Comparison of ENCODE assay signal across 20 mouse cellular contexts in the genomic region with DNA sequence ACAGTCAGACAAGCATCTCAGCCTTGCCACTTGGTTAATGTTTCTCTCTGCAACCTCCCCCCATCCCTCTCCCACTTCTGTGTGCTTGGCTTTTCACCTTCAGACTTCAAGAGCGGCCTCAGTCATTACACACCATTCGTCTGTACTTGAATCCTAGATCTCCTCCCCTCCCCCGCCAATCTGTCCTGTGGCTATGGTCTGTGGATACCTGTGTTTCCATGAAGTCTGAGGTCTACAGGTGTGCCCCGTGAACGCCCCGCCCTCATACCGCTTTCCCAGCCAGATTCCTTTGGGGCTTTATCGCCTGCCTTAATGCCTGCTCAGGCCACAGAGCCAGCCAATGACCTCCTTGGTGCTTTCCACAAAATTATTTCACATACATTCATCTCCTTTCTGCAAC. TPM values are rescaled to one million over a fixed set of nuclear protein-coding genes. Genes with fewer than 3 reads are reported as not detected.
DNase-seq lines count a peak whose midpoint lies in the region; ATAC-seq and TF ChIP-seq lines count a peak whose summit lies in the region.
"Had no signal": no experiment of that assay in that cellular context is flagged by ENCODE, and none has a peak within 500 bp of the region (broad histone marks: within the 10 kb centered on the region; RNA-seq: fewer than 3 reads in every experiment).

No protein-coding gene starts in this region.

- peak; percentile 77 for DNase-seq in heart, adult 11 months
- DNase-seq in heart, postnatal 36 days = no peak
- DNase-seq in lung, postnatal 36 days = peak; percentile 11
- DNase-seq in lung, adult 2 months = no peak
- no peak for DNase-seq in kidney, postnatal 0 days (ENCODE audit: low spot score)
- DNase-seq in stomach, postnatal 0 days (ENCODE audit: low spot score) = peak; percentile 52
- DNase-seq in left cerebral cortex, adult 11 months (ENCODE audit: low spot score) = no peak
- DNase-seq in ovary, postnatal 14 days (ENCODE audit: low spot score) = no peak
- DNase-seq: adrenal gland, postnatal 36 days; cerebellum, postnatal 14 days; gastrocnemius, adult 2 months; heart, postnatal 4 days; lung, postnatal 10 days; right cerebral cortex, adult 18-20 months; thymus, postnatal 4 days had no signal

- TF ChIP-seq CTCF in lung, adult 2 months (IDR thresholded peaks at IDR 0.05; ENCODE audit: insufficient read depth, low read length) = no peak
- no peak for TF ChIP-seq CTCF in kidney, postnatal 0 days (IDR thresholded peaks at IDR 0.05; ENCODE audit: low read depth)
- TF ChIP-seq CTCF in stomach, postnatal 0 days (IDR thresholded peaks at IDR 0.05; ENCODE audit: low read depth) = no peak

- H3K9ac ChIP-seq in kidney, postnatal 0 days (ENCODE audit: low read depth, low read length) = no peak overlapping the region
- no peak overlapping the region for H3K9ac ChIP-seq in stomach, postnatal 0 days (ENCODE audit: low read length)
- H3K9ac ChIP-seq: neural tube, embryonic 15.5 days had no signal

- WGBS in lung, adult 2 months = 73% methylated on average over 8 of the region's 8 CpGs
- 64% methylated on average over 8 of the region's 8 CpGs for WGBS in kidney, postnatal 0 days
- WGBS in stomach, postnatal 0 days = 61% methylated on average over 8 of the region's 8 CpGs

- no peaks in the 10 kb centered on the region for H3K36me3 ChIP-seq in kidney, postnatal 0 days (ENCODE audit: insufficient read depth, low read length)
- H3K36me3 ChIP-seq in stomach, postnatal 0 days (ENCODE audit: control insufficient read depth, insufficient read depth, low read length) = no peaks in the 10 kb centered on the region
- H3K36me3 ChIP-seq: limb, embryonic 10.5 days; neural tube, embryonic 15.5 days had no signal

- 0 out of 2 replicates have a peak, but pooled peaks cover 2% of the 10 kb centered on the region for H3K4me1 ChIP-seq in lung, adult 2 months (ENCODE audit: control insufficient read depth, insufficient read depth, low read length)
- no peaks in the 10 kb centered on the region for H3K4me1 ChIP-seq in kidney, postnatal 0 days (replicated peaks; ENCODE audit: insufficient read depth, low read length)
- H3K4me1 ChIP-seq in stomach, postnatal 0 days (replicated peaks; ENCODE audit: control insufficient read depth, insufficient read depth) = no peaks in the 10 kb centered on the region
- H3K4me1 ChIP-seq: limb, embryonic 10.5 days; neural tube, embryonic 15.5 days had no signal

- peak; percentile 71 for ATAC-seq in kidney, postnatal 0 days (replicated peaks; ENCODE audit: low FRiP score, low read depth)
- peak; percentile 77 for ATAC-seq in stomach, postnatal 0 days (ENCODE audit: low FRiP score, low TSS enrichment)
- ATAC-seq: activated CD4-positive, CD25-positive, alpha-beta regulatory T cell, adult 4 months; forebrain, embryonic 16.5 days had no signal

- H3K27me3 ChIP-seq in kidney, postnatal 0 days (ENCODE audit: insufficient read depth, low read length) = no peaks in the 10 kb centered on the region
- no peaks in the 10 kb centered on the region for H3K27me3 ChIP-seq in stomach, postnatal 0 days (ENCODE audit: control insufficient read depth, insufficient read depth, low read length)

- intact Hi-C loops in heart, postnatal 36 days (cut with DNase I) = no loop called here

- no peak for TF ChIP-seq POLR2A in lung, adult 2 months (IDR thresholded peaks at IDR 0.05; ENCODE audit: borderline replicate concordance, extremely low read depth, low read depth, low read length)

- no peak for TF ChIP-seq EP300 in stomach, postnatal 0 days (optimal IDR thresholded peaks at IDR 0.05)

- H3K4me2 ChIP-seq in kidney, postnatal 0 days (ENCODE audit: low read length) = no peak overlapping the region
- H3K4me2 ChIP-seq in stomach, postnatal 0 days (replicated peaks; ENCODE audit: low read depth) = no peak overlapping the region
- H3K4me2 ChIP-seq: midbrain, embryonic 11.5 days; neural tube, embryonic 15.5 days had no signal

- no peak overlapping the region for H3K27ac ChIP-seq in kidney, postnatal 0 days
- no peak overlapping the region for H3K27ac ChIP-seq in stomach, postnatal 0 days (replicated peaks)
- H3K27ac ChIP-seq: gastrocnemius, adult 2 months; limb, embryonic 10.5 days; neural tube, embryonic 15.5 days had no signal

- no peaks in the 10 kb centered on the region for H3K9me3 ChIP-seq in kidney, postnatal 0 days (replicated peaks; ENCODE audit: low read length)
- H3K9me3 ChIP-seq in stomach, postnatal 0 days (ENCODE audit: control insufficient read depth, low read length) = no peaks in the 10 kb centered on the region
- H3K9me3 ChIP-seq: limb, embryonic 10.5 days; neural tube, embryonic 15.5 days had no signal

- H3K4me3 ChIP-seq in lung, adult 2 months (replicated peaks; ENCODE audit: extremely low read depth, low read depth, low read length) = no peak overlapping the region
- H3K4me3 ChIP-seq in kidney, postnatal 0 days (replicated peaks; ENCODE audit: low read depth, low read length) = no peak overlapping the region
- H3K4me3 ChIP-seq in stomach, postnatal 0 days (ENCODE audit: low read depth, low read length) = no peak overlapping the region
- H3K4me3 ChIP-seq: gastrocnemius, adult 2 months; limb, embryonic 10.5 days; neural tube, embryonic 15.5 days had no signal

RNA-seq across cellular contexts. Expression of a gene that starts 33.7 kb away (rescaled TPM):
- total RNA-seq in heart, postnatal 36 days (2021) = 1 to 10 TPM; 1.2 to 1.4 TPM
- polyA plus RNA-seq in lung, adult 2 months (2012; rRNA removed) = 0.51 and 0.90 TPM in 2 replicates
- 4.0 and 4.6 TPM in 2 replicates for polyA plus RNA-seq in kidney, postnatal 0 days (2015; fragmentation: Nextera tagmentation; extraction: Ambion mirVana)
- polyA plus RNA-seq in stomach, postnatal 0 days (2015; fragmentation: Nextera tagmentation; extraction: Ambion mirVana) = 2.9 and 3.9 TPM in 2 replicates

RNA-seq across cellular contexts. Expression of a gene that starts 33.7 kb away (rescaled TPM):
- total RNA-seq in heart, postnatal 36 days (2021) = not detected
- polyA plus RNA-seq in lung, adult 2 months (2012; rRNA removed) = 0.19 TPM in 1 of 2 replicates, not detected in the other
- polyA plus RNA-seq in kidney, postnatal 0 days (2015; fragmentation: Nextera tagmentation; extraction: Ambion mirVana) = not detected in 2 replicates
- polyA plus RNA-seq in stomach, postnatal 0 days (2015; fragmentation: Nextera tagmentation; extraction: Ambion mirVana) = 0.79 and 1.3 TPM in 2 replicates
- total RNA-seq: gastrocnemius, adult 2 months had no signal
- polyA plus RNA-seq: forebrain, embryonic 16.5 days; limb, embryonic 10.5 days; midbrain, embryonic 11.5 days; neural tube, embryonic 15.5 days had no signal

RNA-seq across cellular contexts. Expression of a gene that starts 34.0 kb away (rescaled TPM):
- 10 to 100 TPM; 25.7 to 26.4 TPM for total RNA-seq in heart, postnatal 36 days (2021)
- 31.6 and 50.8 TPM in 2 replicates for polyA plus RNA-seq in lung, adult 2 months (2012; rRNA removed)
- polyA plus RNA-seq in kidney, postnatal 0 days (2015; fragmentation: Nextera tagmentation; extraction: Ambion mirVana) = 53.6 and 60.1 TPM in 2 replicates
- 33.3 and 36.2 TPM in 2 replicates for polyA plus RNA-seq in stomach, postnatal 0 days (2015; fragmentation: Nextera tagmentation; extraction: Ambion mirVana)

Comparison
In these comparisons a context has a peak if more than half of its experiments do, and no peak if none do; other contexts are left out.
1. DNase-seq: peak in heart, adult 11 months (single experiment), lung, postnatal 36 days (single experiment) and stomach, postnatal 0 days (single experiment); none in heart, postnatal 36 days (0 of 2), lung, adult 2 months (single experiment), kidney, postnatal 0 days (single experiment), left cerebral cortex, adult 11 months (single experiment) and ovary, postnatal 14 days (single experiment).